Mouse (Mus musculus) regulatory T cell (primary cell): ENCODE data around the gene Spem2.

Experiments
- in situ Hi-C: fragments of 300-600 bp; cut with MboI, MseI; formaldehyde crosslinking; loops from one replicate; pipeline ENCODE4 v1.15.1; 2025; ENCODE audit warnings: high pct_unique_total_duplicates

Gene Spem2

GRCm38 (mm10) chr11:69835326-69835965 is 17.2 kb upstream of the Spem2 start:
- in situ Hi-C loops = no loop called here

GRCm38 (mm10) chr11:69834001-69834549 is 15.8 kb upstream of the Spem2 start:
- in situ Hi-C loops = no loop called here

DNA sequence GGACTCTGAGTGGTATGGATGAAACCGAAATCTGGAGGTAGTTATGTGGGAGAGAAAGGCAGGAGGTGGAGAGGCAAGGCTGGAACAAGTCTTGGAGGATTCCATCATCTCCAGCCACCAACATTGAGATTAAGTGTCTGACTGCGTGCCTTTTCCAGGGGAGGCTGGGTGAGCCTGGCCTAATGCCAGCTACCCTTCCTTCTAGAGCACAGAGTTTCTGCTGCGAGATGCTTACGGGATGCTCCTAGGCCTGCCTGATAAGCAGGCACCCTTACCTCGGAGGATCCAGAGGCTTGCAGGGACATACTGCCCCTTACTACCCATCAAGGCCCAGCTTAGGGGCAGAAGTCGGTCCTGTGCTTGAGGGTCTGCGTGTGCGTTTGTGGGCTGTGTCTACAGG is 15.3 kb upstream of the Spem2 start:
- in situ Hi-C loops = no loop called here

- in situ Hi-C loops = no loop called here
These were observed 10.6 kb upstream of the Spem2 start for GRCm38 (mm10) chr11:69828832-69829231.

DNA sequence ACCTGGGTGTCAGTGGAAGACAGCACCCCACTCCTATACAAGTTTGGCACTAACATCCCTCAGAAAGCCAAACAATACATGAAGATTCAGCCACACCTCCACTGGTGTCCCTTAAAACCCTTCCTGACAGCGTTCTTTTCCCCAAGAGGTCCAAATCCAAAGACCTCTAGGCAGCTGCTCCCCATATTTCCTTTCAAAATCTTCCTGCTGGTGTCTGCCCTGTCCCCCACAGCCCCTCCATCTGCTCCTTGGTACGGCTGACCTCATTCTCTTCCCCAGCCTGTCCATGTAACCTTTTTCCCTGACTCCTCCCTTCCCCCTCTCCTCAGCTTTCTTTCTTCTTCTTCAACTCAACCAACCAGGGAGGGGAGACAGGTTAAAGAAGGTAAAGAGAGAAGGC is 5.2 kb upstream of the Spem2 start:
- in situ Hi-C loops = no loop called here

GRCm38 (mm10) chr11:69822080-69822479 is 3.8 kb upstream of the Spem2 start, which contains the start of gene Spem1:
Gene Spem1, minus strand, starts transcription at chr11:69822180.
- in situ Hi-C loops = no loop called here

DNA sequence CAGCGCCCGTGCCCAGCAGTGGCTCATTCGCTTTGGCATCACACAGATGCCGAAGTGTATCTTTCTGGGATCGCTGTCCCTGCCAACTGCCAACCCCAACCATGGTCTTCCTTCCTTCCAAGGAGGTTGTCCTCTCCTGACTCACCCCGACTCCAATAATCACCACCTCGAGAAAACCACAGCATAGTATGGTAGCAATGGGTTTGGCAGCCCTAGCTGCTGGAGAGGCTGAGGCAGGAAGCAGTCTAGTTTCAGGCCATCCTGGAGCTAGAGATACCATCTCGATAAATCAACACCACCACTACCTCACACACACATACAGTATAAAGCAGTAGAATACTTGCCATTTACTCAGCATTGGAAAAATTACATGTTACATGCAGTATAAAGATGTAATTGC is 606 bp upstream of the Spem2 start:
- in situ Hi-C loops = no loop called here

DNA sequence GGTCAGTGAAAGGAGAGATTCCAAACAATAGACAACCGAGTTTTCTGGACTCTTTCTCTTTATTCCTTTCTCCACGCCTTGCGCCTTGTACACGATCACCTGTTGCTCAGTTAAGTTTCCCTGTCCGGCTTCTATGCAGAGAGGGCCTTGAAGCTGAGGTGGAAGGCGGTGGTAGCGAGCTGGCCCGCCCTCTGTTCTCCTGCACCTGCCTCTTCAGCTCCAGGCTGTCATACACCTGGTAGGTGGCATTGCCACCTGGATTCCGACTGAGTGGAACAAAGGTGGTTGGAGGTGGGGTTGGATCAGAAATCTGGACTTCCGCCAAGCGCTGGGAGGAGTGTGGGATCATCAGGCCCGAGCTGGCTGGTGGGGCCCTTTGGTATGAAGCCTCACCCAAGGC is 1.7 kb downstream of the Spem2 start:
- in situ Hi-C loops = no loop called here

- in situ Hi-C loops = no loop called here
These were observed 3.1 kb downstream of the Spem2 start, which contains the start of gene Gm39566 for GRCm38 (mm10) chr11:69815155-69815554. Gene Gm39566, minus strand, starts transcription at chr11:69815298.

DNA sequence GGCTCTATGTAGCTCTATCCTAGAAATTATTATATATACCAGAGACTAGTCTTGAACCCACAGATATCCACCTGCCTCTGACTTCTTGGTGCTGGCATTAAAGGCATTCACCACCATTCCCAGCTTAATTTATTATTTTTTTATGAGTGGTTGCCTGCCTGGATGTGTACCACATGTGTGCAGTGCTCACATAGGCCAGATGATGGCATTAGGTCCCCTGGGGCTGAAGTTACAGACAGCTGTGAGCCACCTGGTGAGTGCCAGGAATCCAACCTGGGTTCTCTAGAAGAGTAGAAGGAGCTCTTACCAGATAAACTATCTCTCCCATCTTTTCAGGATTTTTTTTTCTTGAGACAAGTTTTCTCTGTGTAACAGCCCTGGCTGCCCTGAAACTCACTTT is 8.0 kb downstream of the Spem2 start:
- in situ Hi-C loops = no loop called here

DNA sequence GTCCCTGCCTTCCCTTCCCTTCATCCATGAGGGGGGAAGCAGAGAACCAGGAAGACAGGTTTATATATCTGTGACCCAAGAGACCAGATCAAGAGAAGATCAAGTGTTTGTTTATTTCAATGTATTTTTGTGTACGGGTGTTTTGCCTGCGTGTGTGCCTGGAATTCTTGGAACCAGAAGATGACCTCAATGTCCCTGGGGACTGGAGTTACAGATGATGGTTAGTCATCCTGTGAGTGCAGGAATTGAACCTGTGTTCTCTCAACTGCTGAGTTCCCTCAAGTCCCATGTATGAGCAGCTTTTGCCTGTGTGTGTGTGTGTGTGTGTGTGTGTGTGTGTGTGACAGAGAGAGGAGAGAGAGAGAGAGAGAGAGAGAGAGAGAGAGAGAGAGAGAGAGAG is 10.6 kb downstream of the Spem2 start:
- in situ Hi-C loops = no loop called here

GRCm38 (mm10) chr11:69806378-69806777 is 11.9 kb downstream of the Spem2 start:
- in situ Hi-C loops = no loop called here

DNA sequence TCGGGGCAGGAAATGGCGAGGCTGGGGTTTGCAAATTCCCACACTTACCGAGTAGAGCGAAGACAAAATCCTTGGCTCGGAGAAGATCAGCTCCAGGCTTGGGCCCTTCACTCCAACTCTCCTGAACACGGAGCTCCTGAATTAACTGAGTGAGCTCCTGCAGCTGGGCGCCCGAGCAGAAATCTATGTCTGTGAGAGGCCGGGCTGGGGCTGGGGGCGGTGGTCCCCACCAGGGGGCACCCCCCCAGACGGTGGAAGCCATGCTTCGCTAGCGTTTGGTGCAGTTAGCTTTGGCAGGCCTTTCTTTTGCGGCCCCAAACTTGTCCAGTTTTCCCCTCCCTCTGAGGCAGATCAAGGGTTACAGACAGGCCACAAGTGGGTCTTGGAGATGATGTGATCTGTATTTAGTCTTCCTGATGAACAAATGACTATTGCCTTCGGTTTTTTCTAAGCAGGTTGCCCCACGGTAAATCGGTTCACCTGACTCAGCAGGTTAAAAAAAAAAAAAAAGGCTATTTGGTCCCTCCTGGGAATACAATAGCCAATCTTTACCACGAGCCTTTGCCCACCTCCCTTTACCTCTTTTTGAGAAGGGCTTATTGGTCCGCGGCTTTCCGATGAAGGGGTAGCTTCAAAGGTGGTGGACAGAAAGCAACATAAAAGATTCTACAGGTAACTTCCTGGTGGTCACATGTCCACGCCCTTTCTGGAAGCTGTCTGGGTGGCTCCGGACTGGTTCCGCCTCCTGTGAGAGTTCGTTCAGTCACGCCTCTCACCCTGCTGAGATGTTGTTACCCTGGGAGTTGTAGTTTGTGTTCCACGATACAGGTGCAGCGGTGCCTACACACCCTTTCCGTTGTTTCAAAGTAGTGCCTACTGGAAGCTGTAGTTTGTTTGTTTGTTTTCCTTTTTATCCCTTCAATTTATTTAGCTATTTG is 13.0 kb downstream of the Spem2 start, which contains the start of gene Tmem102:
Gene Tmem102, minus strand, starts transcription at position 653 of the 938 bp plus-strand sequence.
- in situ Hi-C loops = loop anchor here (5.0 kb wide), 1 partner anchor 38 kb away; the partner anchor contains the start of gene Zbtb4

DNA sequence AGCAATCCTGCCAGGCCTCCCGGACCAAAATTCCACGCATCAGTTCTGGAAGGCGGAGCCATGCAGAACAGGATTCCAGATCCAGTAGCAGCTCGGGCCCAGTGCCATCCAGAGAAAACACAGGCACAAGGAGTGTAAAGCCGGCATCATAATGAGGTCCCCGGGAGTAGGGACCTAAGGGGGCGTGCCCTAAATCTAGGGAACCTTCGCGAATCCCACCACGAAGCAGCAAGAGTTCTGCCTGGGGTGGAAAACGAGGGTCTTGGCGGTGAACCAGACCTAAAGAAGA is 13.7 kb downstream of the Spem2 start:
- in situ Hi-C loops = loop anchor here (5.0 kb wide), 1 partner anchor 37 kb away; the partner anchor contains the start of gene Zbtb4

GRCm38 (mm10) chr11:69803786-69804651 is 14.2 kb downstream of the Spem2 start:
- in situ Hi-C loops = loop anchor here (5.0 kb wide), 1 partner anchor 37 kb away; the partner anchor contains the start of gene Zbtb4

GRCm38 (mm10) chr11:69803328-69803727 is 14.9 kb downstream of the Spem2 start:
- in situ Hi-C loops = loop anchor here (5.0 kb wide), 1 partner anchor 36 kb away; the partner anchor contains the start of gene Zbtb4

DNA sequence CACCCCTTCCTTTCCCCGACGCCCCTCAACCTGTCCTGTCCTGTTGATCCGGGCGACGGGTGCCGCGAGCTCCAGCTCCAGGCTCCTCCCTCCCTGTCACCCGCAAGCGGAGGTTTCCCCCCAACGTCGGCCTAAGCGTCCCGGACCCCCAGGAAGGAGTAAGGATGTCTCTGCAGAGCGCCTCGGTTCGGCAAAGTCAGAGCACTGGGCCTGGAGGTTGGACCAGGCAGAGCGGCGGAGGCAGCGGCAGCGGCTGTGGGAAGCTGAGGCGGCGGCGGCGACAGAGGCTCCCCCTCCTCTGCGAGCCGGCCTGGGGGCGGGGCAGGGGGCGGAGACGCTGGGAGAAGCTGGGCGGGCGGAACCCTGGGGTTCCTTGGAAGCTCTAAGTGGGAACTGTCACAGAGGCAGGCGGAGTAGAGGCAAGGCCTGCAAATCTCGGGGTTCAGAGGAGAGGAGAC is 15.6 kb downstream of the Spem2 start:
- in situ Hi-C loops = loop anchor here (5.0 kb wide), 1 partner anchor 35 kb away; the partner anchor contains the start of gene Zbtb4

DNA sequence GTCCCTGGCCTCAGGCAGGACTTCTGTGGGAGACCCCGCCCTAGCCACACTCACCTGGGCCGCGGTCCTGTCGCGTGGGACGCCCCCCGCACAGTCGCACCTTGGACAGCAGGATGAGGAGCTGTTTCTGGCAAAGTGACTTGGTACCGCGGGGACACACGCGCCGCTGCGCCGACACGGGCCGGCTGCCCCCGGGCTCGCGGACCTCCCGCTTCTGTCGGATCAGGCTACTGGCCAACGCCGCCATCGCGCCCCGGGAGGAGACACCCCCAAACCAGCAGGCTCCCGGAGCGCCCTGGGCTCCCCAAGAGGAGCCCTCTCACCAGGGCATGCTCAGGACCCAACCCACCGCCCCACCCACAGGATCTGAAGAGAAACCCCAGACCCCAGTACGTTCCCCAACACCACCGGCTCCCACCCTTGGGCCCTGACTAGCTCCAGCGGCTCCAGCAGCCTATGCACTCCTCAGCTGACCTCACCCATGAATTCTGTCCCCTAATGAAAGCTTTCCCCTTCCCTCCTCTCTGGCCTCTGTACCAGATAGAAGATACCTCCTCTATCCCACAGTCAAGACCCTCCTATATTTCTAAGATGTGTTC is 16.8 kb downstream of the Spem2 start, which contains the start of gene Fgf11:
Gene Fgf11, minus strand, starts transcription at position 479 of the 599 bp plus-strand sequence.
- in situ Hi-C loops = loop anchor here (5.0 kb wide), 1 partner anchor 34 kb away; the partner anchor contains the start of gene Zbtb4

- in situ Hi-C loops = loop anchor here (5.0 kb wide), 1 partner anchor 33 kb away; the partner anchor contains the start of gene Zbtb4
These were observed 17.7 kb downstream of the Spem2 start for GRCm38 (mm10) chr11:69800392-69801197.

- in situ Hi-C loops = loop anchor here (5.0 kb wide), 1 partner anchor 33 kb away; the partner anchor contains the start of gene Zbtb4
These were observed 18.2 kb downstream of the Spem2 start for GRCm38 (mm10) chr11:69800138-69800391.
